Mouse (Mus musculus): Measurements from ENCODE around the gene Chn2.

The Chn2 gene

DNA sequence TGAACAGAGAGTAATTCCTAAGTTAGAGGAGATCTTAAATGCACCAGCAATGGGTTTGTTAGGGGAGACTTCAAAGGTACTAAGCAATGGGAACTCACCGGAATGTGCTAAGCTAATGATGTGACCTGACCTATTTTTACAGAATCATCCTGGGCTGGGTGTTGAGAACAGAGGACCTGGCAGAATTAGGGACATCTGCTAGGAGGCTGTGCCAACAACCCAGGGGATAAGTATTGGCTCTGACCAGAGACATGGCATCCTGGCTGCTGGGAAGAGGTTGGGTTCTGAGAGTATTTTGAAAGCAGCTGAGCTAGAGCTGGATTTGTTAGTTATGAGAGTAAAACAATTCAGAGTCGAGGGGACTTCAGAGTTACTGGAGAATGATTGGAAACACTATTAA lies 40.5 kb downstream of the Chn2 start:
- DNase-seq: no peak

DNA sequence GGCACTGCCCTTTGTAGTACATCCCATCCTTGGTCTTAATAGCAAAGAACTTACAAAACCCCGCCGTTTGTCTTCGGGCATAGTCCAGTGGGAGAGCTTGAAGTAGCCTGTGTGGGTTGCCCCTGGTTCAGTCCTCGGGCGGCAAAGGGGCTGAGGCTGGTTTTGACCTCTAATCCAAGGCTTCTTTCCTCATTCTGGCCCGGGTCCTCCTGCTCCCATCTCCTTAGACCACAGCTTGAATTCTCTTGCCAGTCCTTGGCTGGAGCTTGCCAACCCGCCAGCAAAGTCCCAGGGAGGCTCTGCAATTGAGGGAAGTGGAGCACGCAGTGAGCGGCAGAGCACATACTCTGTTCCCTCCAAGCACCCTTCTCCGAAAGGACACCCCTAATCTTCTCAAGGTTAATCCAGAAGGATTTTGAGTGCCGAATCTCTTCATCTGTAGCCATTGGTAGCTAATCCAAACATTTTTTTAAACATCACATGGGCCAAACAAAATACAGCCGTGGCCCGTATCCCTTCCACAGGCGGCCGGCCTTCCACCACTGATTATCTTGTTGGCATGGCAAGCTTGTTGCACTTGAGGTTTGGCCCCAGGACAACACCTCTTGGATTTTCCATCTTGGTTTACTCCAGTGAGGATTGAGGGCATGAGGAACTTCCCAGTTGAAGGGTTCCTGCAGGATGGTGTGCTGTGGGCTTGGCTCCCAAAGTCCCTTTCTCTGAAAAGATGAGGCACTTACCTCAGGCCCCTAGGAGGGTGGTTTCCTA lies 41.3 kb downstream of the Chn2 start:
- no peak for DNase-seq

DNA sequence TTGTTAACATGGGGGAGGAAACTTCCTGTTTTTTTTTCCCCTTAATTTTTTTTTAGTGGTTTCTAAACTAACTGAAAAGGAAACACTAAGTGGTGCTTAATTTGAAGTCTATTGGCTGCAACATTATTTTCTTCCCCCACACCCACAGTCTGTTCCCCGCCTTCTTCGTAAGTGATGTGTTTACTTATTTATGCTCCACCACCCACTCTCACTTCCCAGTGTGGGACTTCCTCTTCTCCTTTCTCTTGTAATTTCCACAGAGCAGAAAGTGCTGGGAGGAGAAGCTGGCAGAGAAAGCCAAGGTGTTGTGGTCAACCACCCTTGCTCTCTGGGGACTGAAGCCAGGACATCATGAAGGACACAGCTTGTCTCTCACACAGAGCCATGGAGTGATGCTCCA lies 43.2 kb downstream of the Chn2 start:
- DNase-seq: peak in 1 of 2 experiments; percentile 24

DNA sequence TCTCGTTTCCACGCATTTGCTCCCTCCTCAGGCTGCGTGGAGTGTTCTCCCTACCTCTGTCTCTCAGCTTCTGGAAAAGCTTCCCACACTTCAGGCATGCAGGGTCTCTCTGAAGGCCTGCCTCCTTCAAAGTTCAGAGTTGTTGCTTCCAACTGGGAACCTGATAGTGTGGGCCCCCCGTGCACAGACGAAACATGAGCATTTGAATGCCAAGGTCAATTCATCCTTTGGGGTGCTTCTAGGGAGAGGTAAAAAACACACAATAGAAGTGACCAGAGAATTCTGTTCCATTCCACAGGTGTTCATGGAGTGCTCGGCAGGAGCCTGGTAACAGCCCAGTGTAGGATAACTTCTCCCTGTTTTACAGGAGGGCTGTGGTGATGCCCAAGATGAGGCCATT lies 44.7 kb downstream of the Chn2 start:
- no peak for DNase-seq

DNA sequence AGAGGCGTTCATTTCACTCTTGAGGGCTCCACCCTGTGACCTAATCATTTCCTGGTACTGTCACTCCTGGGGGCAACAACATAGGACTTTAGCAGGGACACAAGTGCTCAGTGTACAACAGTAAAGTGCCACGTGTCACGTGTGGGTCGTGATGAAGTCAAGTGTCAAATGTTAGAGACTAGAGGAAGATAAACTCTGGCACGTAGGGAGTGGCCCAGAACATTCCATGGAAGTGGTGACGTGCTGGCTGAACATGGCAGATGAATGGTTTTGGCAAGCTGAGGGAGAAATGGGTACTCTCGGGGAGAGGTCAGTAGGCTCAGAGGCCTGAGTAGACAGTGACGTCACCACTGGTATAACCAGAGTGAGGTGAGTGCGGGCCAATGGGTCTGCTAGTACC lies 45.7 kb downstream of the Chn2 start:
- DNase-seq: no peak

DNA sequence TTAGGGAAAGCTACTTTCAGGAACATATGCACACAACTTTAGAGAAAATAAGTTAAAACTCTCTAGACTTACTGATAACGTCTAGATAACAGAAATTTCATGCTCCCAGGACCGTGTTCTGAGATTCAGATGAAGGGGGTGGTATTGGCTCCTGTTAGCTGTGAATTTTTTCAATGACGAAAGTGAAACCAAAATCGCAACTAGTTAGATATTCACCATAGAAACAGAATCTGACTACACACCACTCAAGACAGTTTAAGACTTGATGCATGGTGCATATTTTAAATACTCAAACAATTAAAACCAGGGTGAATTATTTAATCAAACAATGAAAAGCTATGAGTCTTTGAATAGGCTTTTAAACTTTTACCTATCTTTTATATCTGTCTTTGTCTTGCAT lies 48.8 kb downstream of the Chn2 start:
- no peak for DNase-seq

DNA sequence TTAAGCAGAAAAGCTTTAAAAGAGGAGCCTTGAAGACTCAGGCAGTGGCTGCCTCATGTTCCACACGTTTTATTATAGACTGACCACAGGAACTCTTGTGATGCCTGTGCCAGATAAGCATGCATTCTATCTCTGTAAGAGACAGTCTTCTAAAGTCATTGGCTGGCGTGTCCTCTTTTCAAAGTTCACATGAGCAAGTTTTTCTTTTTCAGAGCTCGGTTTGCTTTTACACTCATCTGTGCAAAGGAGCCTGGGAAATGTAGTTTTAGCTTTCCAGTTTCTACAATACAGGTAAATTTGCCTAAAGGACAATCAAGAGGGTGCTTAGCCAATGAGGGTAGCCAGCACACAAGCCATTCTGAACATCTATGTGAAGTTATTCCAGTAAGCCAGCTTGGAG lies 51.5 kb downstream of the Chn2 start:
- DNase-seq: no peak

DNA sequence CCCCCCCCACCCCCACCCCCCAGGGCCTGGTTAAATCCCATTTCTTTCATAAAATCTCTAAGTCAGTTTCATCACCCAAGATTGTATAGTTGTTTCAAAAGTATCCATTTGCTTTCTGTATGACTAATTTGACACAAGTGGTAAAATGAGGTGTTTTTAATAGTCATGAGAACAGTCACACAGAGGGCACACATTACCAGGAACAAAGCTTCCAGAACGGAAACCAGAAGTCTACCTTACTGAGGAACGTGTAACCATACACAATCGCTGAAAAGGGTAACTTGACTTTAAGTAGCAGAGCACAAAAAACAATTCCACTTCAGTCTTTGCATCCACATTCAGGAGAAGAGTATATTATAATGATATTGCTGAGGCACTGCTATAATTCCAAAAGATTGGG lies 53.6 kb downstream of the Chn2 start:
- no peak for DNase-seq

DNA sequence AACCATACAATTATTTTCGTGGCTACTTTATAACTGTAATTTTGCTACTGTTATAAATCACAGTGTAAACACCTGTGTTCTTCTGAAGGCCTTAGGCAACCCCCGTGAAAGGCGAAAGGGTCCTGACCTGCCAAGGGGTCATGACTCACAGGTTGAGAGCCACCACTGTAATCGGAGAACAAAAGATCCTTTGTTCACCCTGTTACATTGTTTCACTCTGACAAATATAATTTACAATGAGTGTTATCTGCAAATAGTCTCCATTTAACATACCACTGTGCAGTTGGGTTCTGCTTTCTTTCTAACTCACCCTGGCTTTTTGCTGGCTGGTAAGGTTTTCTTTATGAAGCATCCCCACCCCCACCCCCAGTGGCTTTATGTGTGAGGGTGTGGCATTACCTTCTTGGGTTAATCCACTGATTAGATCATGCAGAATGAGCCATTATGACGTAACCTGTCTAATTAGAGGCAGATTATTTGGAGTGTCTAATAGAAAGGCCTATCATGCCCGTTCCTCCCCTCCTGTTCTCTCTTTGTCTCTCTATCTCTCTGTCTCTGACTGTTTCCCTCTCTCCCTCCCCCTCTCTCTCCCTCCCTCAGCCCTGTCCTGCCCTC lies 56.9 kb downstream of the Chn2 start:
- no peak for DNase-seq

DNA sequence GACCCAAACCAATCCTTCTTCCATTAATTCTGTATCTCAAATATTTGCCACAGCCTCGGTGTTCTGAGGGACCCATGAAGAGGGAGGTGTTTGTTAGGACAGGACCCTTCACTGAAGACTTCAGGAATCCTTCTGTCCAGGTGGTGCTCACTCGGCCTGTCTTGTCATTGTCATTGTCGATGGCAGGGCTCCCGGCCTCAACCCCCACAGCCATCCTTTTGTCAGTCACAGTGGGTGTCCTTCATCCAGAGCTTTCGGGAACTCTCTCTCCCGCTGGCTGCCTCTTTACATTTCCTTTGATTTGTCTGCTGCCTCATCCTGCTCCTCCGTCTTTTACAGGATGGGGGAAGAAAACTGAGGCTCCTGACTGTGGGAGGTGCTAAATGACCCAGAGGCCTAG lies 57.5 kb downstream of the Chn2 start:
- no peak for DNase-seq

DNA sequence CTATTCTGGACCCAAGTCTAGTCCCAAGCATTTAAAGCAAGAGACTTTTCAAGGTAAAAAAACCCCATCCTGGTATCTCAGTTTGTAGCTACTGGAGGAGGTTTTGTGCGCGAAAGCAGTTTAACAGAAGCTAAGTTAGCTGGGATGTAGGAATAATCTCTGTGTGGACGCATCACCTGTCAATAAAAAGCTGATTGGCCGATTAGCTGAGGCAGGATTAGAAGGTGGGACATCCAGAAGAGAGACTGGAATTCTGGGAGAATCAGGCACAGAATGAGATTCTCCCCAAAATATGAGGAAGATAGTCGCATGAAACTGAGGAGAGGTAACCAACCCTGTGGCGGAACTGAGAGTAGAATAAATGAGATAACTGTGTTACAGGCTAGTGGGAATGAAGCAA lies 59.0 kb downstream of the Chn2 start:
- DNase-seq: no peak

DNA sequence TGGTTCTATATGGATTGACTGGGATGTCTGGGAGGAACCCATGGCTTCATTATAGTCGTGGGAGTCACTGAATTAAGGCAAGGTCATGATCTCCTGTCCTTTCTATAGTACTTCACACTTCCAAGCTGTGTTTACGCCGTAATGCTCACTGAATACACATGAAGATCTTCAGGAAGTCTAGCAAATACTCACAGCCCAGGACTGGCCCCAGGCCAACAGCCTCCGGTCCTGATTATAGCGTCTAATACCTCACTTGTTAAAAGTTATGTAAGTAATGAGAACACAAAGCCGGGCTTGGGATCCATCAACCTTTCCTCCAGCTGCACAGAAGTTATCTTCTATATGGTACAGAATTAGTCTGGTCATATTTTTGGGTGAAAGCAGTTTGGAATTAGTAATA lies 60.3 kb downstream of the Chn2 start:
- DNase-seq: no peak

DNA sequence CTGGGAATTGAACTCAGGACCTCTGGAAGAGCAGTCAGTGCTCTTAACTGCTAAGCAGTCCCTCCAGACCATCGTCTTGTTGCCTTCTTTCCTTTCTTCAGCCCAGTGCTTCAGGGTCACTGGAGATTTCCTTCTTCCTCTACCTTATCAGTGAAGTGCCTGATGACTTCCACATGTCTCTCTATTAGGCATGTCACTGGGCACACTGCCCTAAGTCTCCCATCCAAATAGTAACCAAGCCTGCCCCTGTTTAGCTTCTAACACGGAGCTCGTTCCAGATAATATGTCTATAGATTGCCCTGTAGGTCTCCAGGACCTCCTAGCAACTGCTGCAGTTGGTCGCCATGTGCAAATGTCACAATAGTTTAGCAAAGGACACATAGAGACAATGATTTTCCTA lies 62.9 kb downstream of the Chn2 start:
- no peak for DNase-seq

DNA sequence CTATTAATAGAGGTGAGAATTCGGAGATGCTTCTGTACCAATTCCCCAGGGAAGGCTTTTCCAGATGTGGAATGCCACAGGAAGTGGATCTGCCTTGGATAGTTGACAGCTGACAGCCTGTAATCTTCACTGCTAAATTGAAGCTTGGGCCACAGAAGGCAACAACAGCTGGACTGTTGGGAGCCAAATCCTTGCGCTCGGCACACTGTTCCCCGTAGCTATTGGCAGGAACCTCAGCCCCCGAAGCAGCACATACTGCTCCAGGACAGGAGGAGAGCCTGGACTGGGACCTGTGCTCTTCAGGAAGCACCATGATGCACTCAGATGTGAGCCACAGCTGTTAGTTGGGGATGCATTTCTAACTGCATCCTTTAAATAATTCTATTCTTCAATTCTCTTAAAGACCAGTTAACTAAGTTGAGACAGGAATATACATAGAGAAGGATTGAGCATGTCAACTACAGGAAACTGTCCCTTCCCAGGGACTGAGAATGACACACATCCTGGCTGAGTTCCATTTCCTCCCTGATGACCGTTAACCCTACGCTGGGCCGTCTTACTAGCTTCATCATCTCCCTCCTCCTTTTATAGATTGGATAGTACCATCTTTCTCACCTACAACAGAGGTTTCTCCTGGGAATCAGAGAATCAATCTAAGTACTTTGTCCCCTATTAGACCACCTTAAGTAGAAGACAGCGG lies 64.1 kb downstream of the Chn2 start:
- DNase-seq: no peak

DNA sequence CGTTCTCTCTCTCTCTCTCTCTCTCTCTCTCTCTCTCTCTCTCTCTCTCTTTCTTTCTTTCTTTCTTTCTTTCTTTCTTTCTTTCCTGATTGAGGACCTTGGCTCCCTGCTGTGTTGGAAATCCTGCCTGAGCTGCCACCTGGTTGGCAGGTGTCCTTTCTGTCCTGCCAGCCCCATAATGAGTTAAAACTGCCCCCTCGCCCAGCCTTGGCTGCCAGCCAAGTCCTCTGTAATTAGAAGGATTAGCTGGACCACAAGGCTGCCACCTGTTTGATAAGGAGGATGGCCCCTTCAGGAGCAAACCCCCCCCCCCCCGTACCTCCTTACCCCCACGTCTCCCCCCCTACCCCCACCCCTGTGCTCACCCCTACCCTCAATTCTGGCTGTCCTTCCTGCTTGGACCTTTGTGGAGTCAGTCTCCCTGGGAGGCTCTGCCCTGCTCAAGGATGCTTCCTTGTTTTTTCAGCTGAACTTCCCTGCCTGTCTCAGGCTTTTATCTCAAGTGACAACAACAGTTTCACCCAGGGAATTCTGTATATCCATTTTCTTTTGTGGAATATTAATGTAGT lies 72.1 kb downstream of the Chn2 start:
- no peak for DNase-seq

DNA sequence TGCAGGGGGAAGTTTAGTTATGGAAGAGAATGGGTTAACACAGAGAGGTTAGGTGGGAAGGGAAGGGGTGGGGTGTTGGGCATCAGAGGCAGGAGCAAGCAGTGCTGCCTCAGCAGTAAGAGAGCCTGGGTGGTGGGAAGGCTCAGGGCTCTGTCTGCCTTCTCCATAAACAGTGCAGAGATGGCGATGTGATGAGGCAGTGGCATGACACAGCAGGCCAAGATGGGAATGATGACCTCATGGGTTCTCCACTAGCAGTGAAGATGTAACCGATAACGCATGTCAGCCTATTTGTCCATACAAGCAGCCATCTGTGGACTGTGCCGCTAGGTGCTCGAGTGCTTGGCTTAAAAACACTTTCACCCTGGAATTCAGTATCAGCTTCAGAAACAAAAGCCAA lies 74.0 kb downstream of the Chn2 start:
- no peak for DNase-seq

DNA sequence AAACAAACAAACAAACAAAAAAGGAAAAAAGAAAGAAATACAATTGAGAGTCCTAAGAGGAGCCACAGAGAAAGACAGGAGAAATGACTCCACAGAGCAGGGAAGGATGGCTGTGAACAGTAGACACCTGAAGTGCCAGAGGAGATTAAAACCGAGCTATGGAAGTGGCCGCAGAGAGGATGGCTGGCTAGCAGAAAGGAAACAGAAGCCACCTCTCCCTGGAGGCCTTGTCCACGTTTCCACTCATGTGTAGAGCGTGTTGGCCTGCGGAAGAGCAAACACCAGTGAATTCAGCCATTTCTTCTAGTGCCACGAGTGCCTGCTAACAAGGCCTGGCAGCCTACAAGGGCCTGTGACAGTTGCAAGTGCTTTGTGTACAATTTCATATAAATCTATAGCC lies 75.1 kb downstream of the Chn2 start:
- no peak for DNase-seq

DNA sequence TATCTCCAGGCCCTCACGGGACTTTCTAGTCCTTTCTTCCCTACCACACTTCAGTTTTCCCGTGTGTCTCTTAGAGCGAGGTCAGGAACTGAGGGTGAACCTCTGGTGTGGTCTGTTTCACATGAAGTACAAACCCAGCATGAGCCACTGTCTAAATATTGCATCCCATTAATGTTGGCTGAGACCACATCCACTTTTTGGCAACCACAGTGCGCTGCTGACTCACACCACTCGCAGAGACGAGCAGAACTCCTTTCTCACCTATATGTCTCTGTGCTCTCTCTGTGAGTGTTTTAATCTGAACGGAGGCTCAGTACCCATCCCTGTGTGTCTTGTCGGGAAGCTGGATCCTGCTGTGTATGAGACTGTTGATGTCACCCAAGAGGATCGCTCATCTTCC lies 76.9 kb downstream of the Chn2 start:
- DNase-seq: no peak

DNA sequence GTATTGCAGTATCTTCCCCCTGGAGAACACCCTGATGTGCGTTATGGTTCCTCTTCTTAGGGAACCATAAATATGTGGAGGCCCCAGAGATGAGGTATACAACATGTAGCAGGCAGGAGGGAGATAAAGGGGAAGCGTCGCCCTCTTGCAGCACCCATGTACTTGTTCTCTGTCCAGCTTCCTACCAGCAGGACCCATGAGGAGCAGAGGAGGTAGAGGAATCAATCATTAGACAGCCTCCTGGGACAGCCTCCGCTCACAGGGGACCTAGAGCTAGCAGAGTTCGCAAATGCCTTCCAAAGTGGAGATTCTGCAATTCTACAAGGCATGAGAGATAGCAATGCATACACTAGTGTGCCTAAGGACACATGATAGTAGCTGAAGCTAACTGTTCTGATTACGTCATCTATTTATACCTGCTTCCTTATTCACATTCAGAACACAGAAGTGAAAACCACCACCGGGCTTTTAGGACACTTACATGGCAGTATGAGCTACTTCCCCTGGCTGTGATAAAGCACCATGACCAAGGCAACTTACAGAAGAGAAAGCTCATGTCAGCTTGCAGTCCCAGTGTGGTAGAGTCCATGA lies 77.7 kb downstream of the Chn2 start:
- DNase-seq: peak; percentile 29 to 41

DNA sequence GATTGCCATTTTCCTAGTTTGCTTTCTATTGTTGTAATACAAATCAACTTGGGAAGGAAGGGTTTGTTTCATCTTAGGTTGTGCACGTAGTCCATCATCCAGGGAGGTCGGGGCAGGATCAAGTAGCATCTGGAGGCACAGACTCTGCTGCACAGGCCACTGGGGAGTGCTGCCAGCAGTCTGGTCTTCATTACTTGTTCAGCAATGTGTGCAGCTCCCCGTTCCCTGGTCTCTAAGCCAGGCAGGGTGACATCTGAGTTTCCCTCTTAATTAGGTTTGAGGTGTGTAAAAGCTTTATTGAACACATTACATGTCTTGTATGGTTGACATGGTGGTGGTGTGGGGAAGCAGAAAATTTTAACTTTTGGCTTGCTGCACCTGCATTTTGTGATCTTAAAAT lies 79.0 kb downstream of the Chn2 start:
- no peak for DNase-seq

DNA sequence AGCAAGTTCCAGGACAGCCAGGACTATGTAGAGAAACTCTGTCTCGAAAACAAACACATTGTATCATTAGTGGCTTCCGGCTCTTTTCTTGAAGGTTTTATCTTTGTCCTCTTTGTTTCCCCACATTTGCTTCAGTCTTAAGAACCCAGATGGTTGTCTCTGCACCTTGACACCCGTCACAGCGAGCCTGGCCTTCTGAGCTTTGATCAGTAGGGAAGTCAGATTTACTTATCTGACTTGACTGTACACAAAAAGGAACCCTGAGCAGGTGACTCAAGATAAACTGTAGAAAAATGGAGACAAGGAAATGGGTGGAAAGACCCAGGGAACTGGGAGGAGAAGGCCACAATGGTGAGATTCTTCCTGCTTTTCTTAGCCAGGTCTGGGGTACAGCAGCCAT lies 79.5 kb downstream of the Chn2 start:
- no peak for DNase-seq

DNA sequence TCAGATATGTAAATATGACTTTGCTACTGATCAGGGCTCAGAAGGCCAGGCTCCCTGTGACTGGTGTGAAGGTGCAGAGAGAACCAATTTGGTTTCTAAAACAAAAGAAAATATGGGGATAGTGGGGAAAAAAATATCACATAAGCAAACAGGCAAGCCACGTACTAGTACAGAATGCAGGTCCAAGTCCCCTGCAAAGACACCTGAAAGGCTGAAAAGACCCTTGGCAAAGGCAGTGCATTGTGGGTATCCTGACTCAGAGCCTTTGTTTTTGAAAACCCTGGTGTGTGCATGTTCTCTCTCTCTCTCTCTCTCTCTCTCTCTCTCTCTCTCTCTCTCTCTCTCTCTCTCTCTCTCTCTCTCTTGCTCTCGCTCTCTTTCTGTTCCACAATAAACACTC lies 80.1 kb downstream of the Chn2 start:
- DNase-seq: no peak

DNA sequence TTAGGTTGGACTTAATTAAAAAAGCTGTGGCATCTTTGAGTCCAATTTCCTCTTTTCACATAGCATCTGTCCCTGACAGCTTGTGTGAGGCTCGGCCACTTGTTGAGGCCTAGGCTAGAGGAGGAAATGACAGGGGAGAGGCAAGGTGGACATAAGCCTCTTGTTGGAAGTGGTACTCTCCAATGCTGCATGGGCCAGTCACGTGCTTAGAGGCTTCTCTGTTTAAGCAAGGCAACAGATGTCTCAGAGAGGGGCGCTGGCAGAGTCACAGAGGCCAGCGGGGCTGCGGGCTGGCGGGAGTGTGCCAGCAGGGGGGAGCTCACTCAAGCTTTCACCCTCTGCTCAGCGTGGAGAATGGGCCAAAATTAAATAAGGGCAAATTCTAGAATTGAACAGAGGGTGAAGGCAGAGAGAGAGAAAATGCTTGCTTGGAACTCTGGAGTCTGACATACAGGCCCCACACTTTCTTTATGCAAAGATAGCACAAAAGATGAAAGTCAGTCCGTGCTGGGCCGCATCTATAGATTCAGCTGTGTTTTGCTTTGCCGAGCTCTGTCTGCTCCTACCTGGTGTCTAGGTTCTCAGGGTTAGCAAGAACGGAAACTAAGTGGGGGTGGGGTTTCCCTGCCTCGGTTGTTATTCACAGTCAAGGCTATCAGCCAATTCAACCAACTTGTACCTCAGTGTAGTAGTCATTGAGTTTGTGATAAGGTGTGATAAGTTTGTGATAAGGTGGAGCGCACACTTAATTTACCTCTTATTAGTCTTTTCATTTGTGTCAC lies 80.7 kb downstream of the Chn2 start:
- DNase-seq: peak; percentile 29 to 35
